In the genomic region with DNA sequence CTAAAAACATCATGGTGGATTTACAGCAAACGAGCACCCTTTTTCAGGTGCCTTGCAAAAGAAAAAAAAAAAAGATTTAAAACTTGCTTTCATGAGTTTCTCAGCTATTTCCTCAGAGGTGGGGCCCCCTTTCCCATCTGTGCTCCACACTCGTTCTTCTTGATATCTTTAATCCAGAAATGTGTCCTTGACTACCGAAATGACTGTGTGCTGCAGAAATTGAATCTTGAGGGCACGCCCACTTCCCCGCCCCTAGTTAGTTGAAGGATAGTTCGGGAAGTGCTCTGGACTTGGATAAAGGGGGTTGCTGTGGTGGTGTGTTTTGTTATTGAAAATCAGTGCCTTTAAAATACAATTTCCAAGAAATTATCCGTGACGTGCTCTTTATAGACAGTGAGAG, we compare ENCODE assay signal across 8 mouse cellular contexts. TPM values are rescaled to one million over a fixed set of nuclear protein-coding genes. Genes with fewer than 3 reads are reported as not detected.
A peak's percentile ranks its signal among the peaks of the same experiment; 100 is the strongest.
DNase-seq lines count a peak whose midpoint lies in the region; ATAC-seq and TF ChIP-seq lines count a peak whose summit lies in the region.

No protein-coding gene starts in this region.

- ATAC-seq in hindbrain, embryonic 15.5 days (ENCODE audit: low FRiP score, low read depth) = no peak
- ATAC-seq in midbrain, embryonic 16.5 days = 0 out of 2 replicates have a peak, but pooled peaks have one; percentile 3

- peaks cover 19% of the 10 kb centered on the region for H3K4me1 ChIP-seq in thymus, adult 2 months (replicated peaks; ENCODE audit: control insufficient read depth, insufficient read depth, low read length)
- peaks cover 35% of the 10 kb centered on the region for H3K4me1 ChIP-seq in hindbrain, embryonic 15.5 days (replicated peaks)
- H3K4me1 ChIP-seq in midbrain, embryonic 16.5 days (ENCODE audit: control insufficient read depth, insufficient read depth, low read length) = peaks cover 19% of the 10 kb centered on the region

- no peak for TF ChIP-seq CTCF in thymus, adult 2 months (IDR thresholded peaks at IDR 0.05; ENCODE audit: borderline replicate concordance, control insufficient read depth, extremely low read depth, insufficient read depth, low read length, poor library complexity)
- TF ChIP-seq CTCF in gastrocnemius, adult 2 months (IDR thresholded peaks at IDR 0.05) = no peak

- no peak overlapping the region for H3K9ac ChIP-seq in hindbrain, embryonic 15.5 days
- no peak overlapping the region for H3K9ac ChIP-seq in midbrain, embryonic 16.5 days (ENCODE audit: low read depth, low read length)

- H3K4me2 ChIP-seq in hindbrain, embryonic 15.5 days = peak overlapping the region; percentile 91
- peak overlapping the region; percentile 89 for H3K4me2 ChIP-seq in midbrain, embryonic 16.5 days (ENCODE audit: low read length)

- no peaks in the 10 kb centered on the region for H3K9me3 ChIP-seq in hindbrain, embryonic 15.5 days
- no peaks in the 10 kb centered on the region for H3K9me3 ChIP-seq in midbrain, embryonic 16.5 days (replicated peaks; ENCODE audit: control insufficient read depth, low read length, poor library complexity, severe bottlenecking)

- WGBS in thymus, adult 2 months = 1% methylated on average over 8 of the region's 8 CpGs
- WGBS in hindbrain, embryonic 15.5 days = 0% methylated on average over 8 of the region's 8 CpGs
- WGBS in midbrain, embryonic 16.5 days = under 1% methylated on average over 8 of the region's 8 CpGs

- DNase-seq in thymus, adult 2 months = peak; percentile 67
- no peak for DNase-seq in thymus, postnatal 0 days (ENCODE audit: low spot score)
- DNase-seq in cerebellum, adult 9-10 months = peak; percentile 80
- peak; percentile 80 for DNase-seq in gastrocnemius, adult 2 months
- DNase-seq in liver = peak; percentile 67
- DNase-seq in thymus, postnatal 36 days = peak; percentile 58 to 63

- H3K36me3 ChIP-seq in thymus, adult 2 months (ENCODE audit: control insufficient read depth, insufficient read depth, low read length) = no peaks in the 10 kb centered on the region
- no peaks in the 10 kb centered on the region for H3K36me3 ChIP-seq in hindbrain, embryonic 15.5 days
- no peaks in the 10 kb centered on the region for H3K36me3 ChIP-seq in midbrain, embryonic 16.5 days (ENCODE audit: control insufficient read depth, insufficient read depth, low read length)

- no peaks in the 10 kb centered on the region for H3K27me3 ChIP-seq in thymus, adult 2 months (ENCODE audit: control insufficient read depth, insufficient read depth, low read length)
- 0 out of 2 replicates have a peak, but pooled peaks cover 4% of the 10 kb centered on the region for H3K27me3 ChIP-seq in hindbrain, embryonic 15.5 days
- H3K27me3 ChIP-seq in midbrain, embryonic 16.5 days (ENCODE audit: control insufficient read depth, insufficient read depth, low read depth, low read length) = no peaks in the 10 kb centered on the region

- TF ChIP-seq POLR2A in thymus, adult 2 months (IDR thresholded peaks at IDR 0.05; ENCODE audit: control insufficient read depth, extremely low read depth, insufficient read depth, low read length, poor library complexity) = no peak

- 0 out of 2 replicates have a peak overlapping the region, but pooled peaks have one; percentile 18 for H3K4me3 ChIP-seq in thymus, adult 2 months (ENCODE audit: control insufficient read depth, insufficient read depth, low read length)
- peak overlapping the region; percentile 98 for H3K4me3 ChIP-seq in gastrocnemius, adult 2 months
- peak overlapping the region; percentile 96 for H3K4me3 ChIP-seq in hindbrain, embryonic 15.5 days
- H3K4me3 ChIP-seq in midbrain, embryonic 16.5 days (ENCODE audit: low read depth, low read length) = peak overlapping the region; percentile 75

- no peak overlapping the region for H3K27ac ChIP-seq in thymus, adult 2 months (ENCODE audit: control insufficient read depth, insufficient read depth, low read length)
- peak overlapping the region; percentile 73 for H3K27ac ChIP-seq in gastrocnemius, adult 2 months
- peak overlapping the region; percentile 52 for H3K27ac ChIP-seq in hindbrain, embryonic 15.5 days (replicated peaks)
- peak overlapping the region; percentile 26; the same call in 1 of the 2 replicates for H3K27ac ChIP-seq in midbrain, embryonic 16.5 days (ENCODE audit: low read length)

- intact Hi-C loops in gastrocnemius, adult 2 months (cut with DNase I) = loop anchor here (2.0 to 10.0 kb wide), 3 partner anchors 80 to 267 kb away; no protein-coding TSS in a partner anchor

RNA-seq across cellular contexts. Expression of a gene that starts 0.7 kb away (rescaled TPM):
- 58.7 and 62.1 TPM in 2 replicates for polyA plus RNA-seq in thymus, adult 2 months (2012; rRNA removed)
- 6.6 and 6.8 TPM in 2 replicates for polyA plus RNA-seq in thymus, postnatal 0 days (2015; fragmentation: Nextera tagmentation; extraction: Ambion mirVana)
- total RNA-seq in gastrocnemius, adult 2 months (2021) = 10 to 100 TPM; 38.9 to 57.9 TPM
- polyA plus RNA-seq in hindbrain, embryonic 15.5 days (2015; fragmentation: Nextera tagmentation; extraction: Ambion mirVana) = 20.6 and 23.8 TPM in 2 replicates
- polyA plus RNA-seq in midbrain, embryonic 16.5 days (2015; fragmentation: Nextera tagmentation; extraction: Ambion mirVana) = 8.6 and 14.2 TPM in 2 replicates

Comparison
In these comparisons a context has a peak if more than half of its experiments do, and no peak if none do; other contexts are left out.
1. H3K4me3 ChIP-seq: peak in every context shown above with its lines; median percentile 98 in gastrocnemius, adult 2 months; 96 in hindbrain, embryonic 15.5 days; 75 in midbrain, embryonic 16.5 days; 18 in thymus, adult 2 months.